Mouse (Mus musculus): ENCODE data around the gene Cidec.

Gene Cidec

GRCm38 (mm10) chr6:113406683-113407082 lies 28.9 kb downstream of the Cidec start:
- no peak for DNase-seq (ENCODE audit: low spot score)

GRCm38 (mm10) chr6:113405483-113405882 lies 30.1 kb downstream of the Cidec start:
- no peak for DNase-seq (ENCODE audit: low spot score)

- DNase-seq (ENCODE audit: low spot score): no peak
Measured at GRCm38 (mm10) chr6:113404649-113405448, 30.7 kb downstream of the Cidec start.

- DNase-seq (ENCODE audit: low spot score): no peak
Measured at GRCm38 (mm10) chr6:113402094-113402493, 33.5 kb downstream of the Cidec start.

- DNase-seq (ENCODE audit: low spot score): no peak
Measured at GRCm38 (mm10) chr6:113396270-113397030, 39.1 kb downstream of the Cidec start.

GRCm38 (mm10) chr6:113395501-113395900 lies 40.1 kb downstream of the Cidec start:
- no peak for DNase-seq (ENCODE audit: low spot score)

- no peak for DNase-seq (ENCODE audit: low spot score)
Measured at GRCm38 (mm10) chr6:113394811-113395210, 40.7 kb downstream of the Cidec start.

- no peak for DNase-seq (ENCODE audit: low spot score)
Measured at GRCm38 (mm10) chr6:113393951-113394350, 41.6 kb downstream of the Cidec start.

- peak; percentile 64 for DNase-seq (ENCODE audit: low spot score)
Measured at GRCm38 (mm10) chr6:113392387-113393071, 43.0 kb downstream of the Cidec start.

- no peak for DNase-seq (ENCODE audit: low spot score)
Measured at GRCm38 (mm10) chr6:113392015-113392386, 43.6 kb downstream of the Cidec start.

GRCm38 (mm10) chr6:113390715-113391114 lies 44.8 kb downstream of the Cidec start:
- DNase-seq (ENCODE audit: low spot score): no peak

GRCm38 (mm10) chr6:113388960-113389359 lies 46.6 kb downstream of the Cidec start, which contains the start of gene Ttll3:
Gene Ttll3 (plus strand): TSS chr6:113389260.
- no peak for DNase-seq (ENCODE audit: low spot score)

- no peak for DNase-seq (ENCODE audit: low spot score)
Measured at GRCm38 (mm10) chr6:113386025-113386424, 49.5 kb downstream of the Cidec start.

GRCm38 (mm10) chr6:113385160-113385714 lies 50.3 kb downstream of the Cidec start:
- DNase-seq (ENCODE audit: low spot score): no peak

GRCm38 (mm10) chr6:113384351-113384927 lies 51.1 kb downstream of the Cidec start:
- no peak for DNase-seq (ENCODE audit: low spot score)

GRCm38 (mm10) chr6:113380480-113380879 lies 55.1 kb downstream of the Cidec start:
- DNase-seq (ENCODE audit: low spot score): no peak

GRCm38 (mm10) chr6:113379246-113379645 lies 56.3 kb downstream of the Cidec start:
- DNase-seq (ENCODE audit: low spot score): no peak

- DNase-seq (ENCODE audit: low spot score): peak; percentile 93
Measured at GRCm38 (mm10) chr6:113377496-113378385, 57.8 kb downstream of the Cidec start, which contains the start of the genes Tada3 and Arpc4. Gene Tada3 (minus strand): TSS chr6:113377883. Gene Arpc4 (plus strand): TSS chr6:113378115.

- DNase-seq (ENCODE audit: low spot score): no peak
Measured at GRCm38 (mm10) chr6:113377172-113377495, 58.4 kb downstream of the Cidec start.
